Mouse (Mus musculus): ENCODE measurements around the gene Zfp995. TPM values are rescaled to one million over a fixed set of nuclear protein-coding genes. Genes with fewer than 3 reads are reported as not detected.
"Not testable (repeated sequence)": the region's sequence is repeated elsewhere in the genome, so short reads cannot be mapped to it uniquely, and the experiment has no call there.

Gene Zfp995
- 1.5 and 2.1 TPM in 2 replicates for polyA plus RNA-seq (2016; fragmentation: Nextera tagmentation; extraction: Ambion mirVana)

DNA sequence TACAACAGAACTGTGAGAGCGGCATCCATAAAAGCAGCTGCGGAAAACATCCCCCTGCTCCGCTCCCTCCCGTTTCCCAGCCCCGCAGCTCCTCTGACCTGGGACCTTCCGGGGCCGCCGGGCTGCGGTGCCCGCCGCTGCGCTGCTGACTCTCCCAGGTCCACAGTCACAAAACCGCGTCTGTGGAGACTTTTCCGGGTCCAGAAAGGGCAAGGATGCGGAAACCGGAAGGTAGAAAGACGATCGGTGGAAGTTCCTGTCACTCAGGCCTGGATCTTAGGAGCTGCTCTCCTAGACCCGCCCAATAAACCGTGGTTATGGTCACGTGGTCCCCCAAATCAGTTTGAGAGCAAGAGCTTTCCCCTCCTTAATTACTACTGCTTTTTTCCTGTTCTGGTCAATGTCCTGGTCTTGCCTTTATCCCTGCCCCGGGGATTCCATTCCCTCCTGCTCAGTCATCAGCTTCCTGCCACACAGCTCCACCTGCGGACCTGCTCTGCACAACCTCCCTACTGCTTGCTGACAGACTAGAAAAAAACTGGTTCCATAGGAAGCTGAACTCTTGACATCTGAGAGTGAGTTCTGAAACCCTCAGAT is at the start of gene Zfp995:
Gene Zfp995, minus strand, starts transcription at position 471 of the 597 bp plus-strand sequence.
- not testable (repeated sequence) for H3K27me3 ChIP-seq (replicated peaks); H3K36me3 ChIP-seq; H3K9me3 ChIP-seq (replicated peaks); H3K4me1 ChIP-seq; H3K27ac ChIP-seq
- Histone ChIP-seq H3K9ac (peak within 1 kb of the TSS; percentile 59), H3K4me3 (peak within 1 kb of the TSS; percentile 65), H3K4me2 (peak within 1 kb of the TSS; percentile 71)
- 1% methylated on average over 24 of the region's 24 CpGs for WGBS (ENCODE audit: insufficient replicate concordance)
- ATAC-seq: peak; percentile 86

DNA sequence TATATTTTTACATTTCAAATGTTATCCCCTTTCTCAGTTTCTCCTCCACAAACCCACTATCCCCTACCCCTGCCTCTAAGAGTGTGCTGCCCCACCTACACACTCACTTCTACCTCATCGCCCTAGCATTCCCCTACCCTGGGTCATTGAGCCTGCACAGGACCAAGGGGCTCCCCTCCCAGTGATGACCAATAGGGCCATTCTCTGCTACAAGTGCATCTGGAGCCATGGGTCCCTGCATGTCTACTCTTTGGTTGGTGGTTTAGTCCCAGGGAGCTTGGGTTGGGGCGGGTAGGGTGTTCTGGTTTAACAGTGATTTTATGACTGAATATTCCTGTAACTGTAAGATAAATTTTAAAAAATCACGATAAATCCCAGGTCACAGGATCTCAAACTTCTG is 687 bp downstream of the Zfp995 start:
- H3K27ac ChIP-seq: no peak overlapping the region
- no peaks in the 10 kb centered on the region for H3K9me3 ChIP-seq (replicated peaks)
- peak overlapping the region; percentile 65 for H3K4me3 ChIP-seq
- H3K4me2 ChIP-seq: peak overlapping the region; percentile 71
- peak; percentile 37 for ATAC-seq
- H3K36me3 ChIP-seq: no peaks in the 10 kb centered on the region
- 11% methylated on average over 3 of the region's 3 CpGs for WGBS (ENCODE audit: insufficient replicate concordance)
- H3K9ac ChIP-seq: peak overlapping the region; percentile 59
- H3K4me1 ChIP-seq: peaks cover 5% of the 10 kb centered on the region; the same call in 1 of the 2 replicates
- H3K27me3 ChIP-seq (replicated peaks): no peaks in the 10 kb centered on the region

DNA sequence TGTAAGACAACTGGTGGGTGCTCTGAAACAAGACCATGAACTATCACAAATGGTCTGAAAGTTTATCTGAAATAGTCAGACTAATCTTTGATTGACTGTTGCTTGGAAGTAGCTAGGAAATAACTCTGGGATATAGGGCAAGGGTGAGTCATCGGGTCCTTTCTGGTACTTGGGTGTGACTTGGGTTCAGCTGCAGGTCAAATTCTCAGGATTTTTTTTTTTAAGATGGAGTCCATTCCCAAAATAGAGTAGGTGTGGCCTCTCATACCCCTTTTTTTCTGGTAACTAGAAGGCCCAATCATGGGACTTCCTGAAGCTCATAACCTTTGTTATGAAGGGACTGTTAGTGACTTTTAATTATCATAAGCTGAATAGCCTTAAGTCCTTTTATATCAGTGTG is 38.5 kb downstream of the Zfp995 start:
- H3K27ac ChIP-seq: no peak overlapping the region
- H3K27me3 ChIP-seq (replicated peaks): no peaks in the 10 kb centered on the region
- no peak overlapping the region for H3K4me3 ChIP-seq
- no peaks in the 10 kb centered on the region for H3K36me3 ChIP-seq
- WGBS (ENCODE audit: insufficient replicate concordance): 62% methylated on average over 1 of the region's 1 CpGs
- H3K4me2 ChIP-seq: no peak overlapping the region
- no peaks in the 10 kb centered on the region for H3K4me1 ChIP-seq
- H3K9ac ChIP-seq: no peak overlapping the region
- ATAC-seq: no peak
- no peaks in the 10 kb centered on the region for H3K9me3 ChIP-seq (replicated peaks)

DNA sequence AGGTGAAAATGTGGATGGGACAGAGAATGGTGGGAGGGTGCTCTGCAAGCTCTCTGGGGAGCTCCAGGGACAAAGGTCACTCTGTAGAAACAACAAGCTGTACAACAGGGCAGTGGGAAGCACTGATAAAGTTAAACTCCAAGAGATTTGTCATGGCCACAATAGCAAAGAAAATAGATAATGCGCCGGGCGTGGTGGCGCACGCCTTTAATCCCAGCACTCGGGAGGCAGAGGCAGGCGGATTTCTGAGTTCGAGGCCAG is 63.5 kb downstream of the Zfp995 start:
- H3K27ac ChIP-seq; H3K9me3 ChIP-seq (replicated peaks); H3K4me3 ChIP-seq; H3K27me3 ChIP-seq (replicated peaks); H3K36me3 ChIP-seq; H3K9ac ChIP-seq; H3K4me1 ChIP-seq: not testable (repeated sequence)
- WGBS (ENCODE audit: insufficient replicate concordance): 71% methylated on average over 8 of the region's 8 CpGs
- H3K4me2 ChIP-seq: peak overlapping the region; percentile 73; the same call in 1 of the 2 replicates
- peak; percentile 52; the same call in 1 of the 2 replicates for ATAC-seq

DNA sequence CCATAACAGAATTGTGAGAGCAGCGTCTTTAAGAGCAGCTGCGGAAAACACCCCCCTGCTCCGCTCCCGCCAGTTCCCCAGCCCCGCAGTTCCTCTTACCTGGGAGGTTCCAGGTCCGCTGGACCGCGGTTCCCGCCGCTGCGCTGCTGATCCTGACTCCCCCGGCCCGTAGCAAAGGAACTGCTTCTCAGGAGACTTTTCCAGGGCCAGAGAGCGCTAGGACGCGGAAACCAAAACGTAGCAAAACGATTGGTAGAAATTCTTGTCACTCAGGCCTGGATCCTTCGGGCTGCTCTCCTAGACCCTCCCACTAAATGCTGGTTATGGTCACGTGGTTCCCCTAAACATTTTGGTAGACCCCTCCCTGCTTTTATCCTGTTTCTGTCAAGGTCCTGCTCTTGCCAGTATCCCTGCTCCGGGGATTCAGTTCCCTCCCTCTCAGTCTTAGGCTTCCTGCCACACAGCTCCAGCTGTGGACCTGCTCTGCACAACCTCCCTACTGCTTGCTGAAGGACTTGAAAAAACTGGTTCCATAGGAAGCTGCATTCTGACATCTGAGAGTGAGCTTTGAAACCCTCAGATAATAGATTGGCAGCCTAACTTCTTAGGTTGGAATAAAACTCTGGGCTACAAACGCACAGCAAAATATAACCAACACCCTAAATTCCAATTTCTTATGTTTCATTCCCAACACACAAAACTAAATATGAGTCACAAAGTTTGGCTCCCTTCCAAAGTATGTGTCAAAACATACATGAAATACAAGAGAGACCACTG is 64.0 kb downstream of the Zfp995 start, which contains the start of gene Zfp820:
Gene Zfp820, minus strand, starts transcription at position 228 of the 777 bp plus-strand sequence.
- Histone ChIP-seq H3K27ac (peak within 1 kb of the TSS; percentile 72), H3K9ac (peak within 1 kb of the TSS; percentile 72), H3K4me2 (peak within 1 kb of the TSS; percentile 73), H3K4me3 (peak within 1 kb of the TSS; percentile 70), H3K9me3 (replicated peaks) (no peaks in the 10 kb centered on the region), H3K4me1 (peaks cover 5% of the 10 kb centered on the region; the same call in 1 of the 2 replicates), H3K36me3 (no peaks in the 10 kb centered on the region), H3K27me3 (replicated peaks) (no peaks in the 10 kb centered on the region)
- ATAC-seq: peak; percentile 93
- 3% methylated on average over 22 of the region's 22 CpGs for WGBS (ENCODE audit: insufficient replicate concordance)

DNA sequence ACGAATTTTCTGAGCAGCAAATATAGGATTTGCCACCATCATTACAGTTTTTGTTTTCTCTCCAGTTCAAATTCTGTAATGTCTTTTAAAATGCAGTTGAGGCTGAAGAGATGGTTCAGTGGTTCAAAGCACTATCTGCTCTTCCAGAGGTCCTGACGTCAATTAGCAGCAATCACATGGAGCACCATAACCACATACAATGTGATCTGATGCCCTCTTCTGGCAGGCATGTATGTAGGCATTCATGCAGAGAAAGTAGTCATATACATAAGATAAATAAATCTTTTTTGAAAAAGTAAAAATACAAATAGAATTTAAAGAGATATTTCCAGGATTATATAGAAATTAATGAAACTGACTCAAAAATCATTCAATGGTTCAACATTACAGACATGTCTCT is 71.2 kb downstream of the Zfp995 start:
- no peaks in the 10 kb centered on the region for H3K27me3 ChIP-seq (replicated peaks)
- no peaks in the 10 kb centered on the region for H3K9me3 ChIP-seq (replicated peaks)
- no peak overlapping the region for H3K4me3 ChIP-seq
- H3K4me2 ChIP-seq: no peak overlapping the region
- H3K36me3 ChIP-seq: no peaks in the 10 kb centered on the region
- 44% methylated on average over 2 of the region's 2 CpGs for WGBS (ENCODE audit: insufficient replicate concordance)
- no peaks in the 10 kb centered on the region for H3K4me1 ChIP-seq
- no peak for ATAC-seq
- H3K27ac ChIP-seq: no peak overlapping the region
- no peak overlapping the region for H3K9ac ChIP-seq

Other genes starting within 250 kb of the Zfp995 start
- gene Gm10226, start 218.1 kb downstream of the Zfp995 start, polyA plus RNA-seq (2016; fragmentation: Nextera tagmentation; extraction: Ambion mirVana): 5.1 and 5.2 TPM in 2 replicates
- gene Zfp760, start 202.2 kb downstream of the Zfp995 start, polyA plus RNA-seq (2016; fragmentation: Nextera tagmentation; extraction: Ambion mirVana): 6.1 and 6.4 TPM in 2 replicates
- 3.6 TPM in 2 replicates for gene Zfp229, start 179.1 kb downstream of the Zfp995 start, polyA plus RNA-seq (2016; fragmentation: Nextera tagmentation; extraction: Ambion mirVana)
- 2.3 TPM in 2 replicates for gene Zfp820, start 64.2 kb downstream of the Zfp995 start, polyA plus RNA-seq (2016; fragmentation: Nextera tagmentation; extraction: Ambion mirVana)
- gene Zfp942, start 52.5 kb upstream of the Zfp995 start, polyA plus RNA-seq (2016; fragmentation: Nextera tagmentation; extraction: Ambion mirVana): 12.0 and 12.9 TPM in 2 replicates
- gene Zfp943, start 52.6 kb upstream of the Zfp995 start, polyA plus RNA-seq (2016; fragmentation: Nextera tagmentation; extraction: Ambion mirVana): 7.4 and 7.9 TPM in 2 replicates